Mouse (Mus musculus): ENCODE results near the gene Neurl4. TPM values are rescaled to one million over a fixed set of nuclear protein-coding genes. Genes with fewer than 3 reads are reported as not detected.
"Not testable (repeated sequence)": the region's sequence is repeated elsewhere in the genome, so short reads cannot be mapped to it uniquely, and the experiment has no call there.

The Neurl4 gene
- total RNA-seq, 2 experiments from 2014 or later, result 22.9 to 23.1 TPM

- no peak for DNase-seq
- intact Hi-C loops (cut with DNase I), result no loop called here
These were observed 10.1 kb downstream of the Neurl4 start for GRCm38 (mm10) chr11:69910781-69911560.

GRCm38 (mm10) chr11:69911701-69912100, 10.8 kb downstream of the Neurl4 start:
- intact Hi-C loops (cut with DNase I), result no loop called here
- no peak for DNase-seq

GRCm38 (mm10) chr11:69912716-69913530, 12.1 kb downstream of the Neurl4 start:
- intact Hi-C loops (cut with DNase I), result no loop called here
- no peak for DNase-seq

- peak; percentile 85 to 88 for DNase-seq
- intact Hi-C loops (cut with DNase I), result no loop called here
These were observed 12.9 kb downstream of the Neurl4 start, which contains the start of gene Gps2 for GRCm38 (mm10) chr11:69913554-69914371. Gene Gps2, plus strand, starts transcription at chr11:69913888.

- DNase-seq, result no peak
- intact Hi-C loops (cut with DNase I), result no loop called here
These were observed 13.5 kb downstream of the Neurl4 start for GRCm38 (mm10) chr11:69914372-69914764.

GRCm38 (mm10) chr11:69914917-69915430, 14.1 kb downstream of the Neurl4 start:
- DNase-seq, result no peak
- intact Hi-C loops (cut with DNase I), result no loop called here

- intact Hi-C loops (cut with DNase I), result no loop called here
- no peak for DNase-seq
These were observed 15.1 kb downstream of the Neurl4 start for GRCm38 (mm10) chr11:69915667-69916627.

- DNase-seq; intact Hi-C loops (cut with DNase I): not testable (repeated sequence)
These were observed 15.9 kb downstream of the Neurl4 start for GRCm38 (mm10) chr11:69916652-69917378.

- intact Hi-C loops (cut with DNase I), result no loop called here
- no peak for DNase-seq
These were observed 16.6 kb downstream of the Neurl4 start for GRCm38 (mm10) chr11:69917379-69917948.

GRCm38 (mm10) chr11:69918118-69918517, 17.2 kb downstream of the Neurl4 start:
- intact Hi-C loops (cut with DNase I), result no loop called here
- DNase-seq, result no peak

GRCm38 (mm10) chr11:69919053-69919452, 18.2 kb downstream of the Neurl4 start:
- intact Hi-C loops (cut with DNase I), result no loop called here
- no peak for DNase-seq

GRCm38 (mm10) chr11:69919661-69920265, 18.9 kb downstream of the Neurl4 start:
- intact Hi-C loops (cut with DNase I), result no loop called here
- DNase-seq, result peak; percentile 76 to 84

- peak in 1 of 2 experiments; percentile 39 for DNase-seq
- intact Hi-C loops (cut with DNase I), result no loop called here
These were observed 19.6 kb downstream of the Neurl4 start for GRCm38 (mm10) chr11:69920266-69921031.

- peak; percentile 100 for DNase-seq
- intact Hi-C loops (cut with DNase I), result no loop called here
These were observed 20.5 kb downstream of the Neurl4 start, which contains the start of gene Eif5a for GRCm38 (mm10) chr11:69921114-69922011. Gene Eif5a, minus strand, starts transcription at chr11:69921958.

- intact Hi-C loops (cut with DNase I), result no loop called here
- DNase-seq, result no peak
These were observed 21.3 kb downstream of the Neurl4 start for GRCm38 (mm10) chr11:69922012-69922756.
